Mouse (Mus musculus) small intestine, adult 2 months (tissue): ENCODE measurements around the gene Eno3. TPM values are rescaled to one million over a fixed set of nuclear protein-coding genes. Genes with fewer than 3 reads are reported as not detected.
A peak's percentile ranks its signal among the peaks of the same experiment; 100 is the strongest.

ENCODE experiments used
- H3K27ac ChIP-seq: fragments of 200-500 bp; 2 replicates; pipeline ENCODE4 v1.5.1; 2012; ENCODE audit warnings: low read depth, low read length, control low read depth, inconsistent platforms; ENCODE audit not compliant: insufficient read depth
- H3K27me3 ChIP-seq: fragments of 200-500 bp; 2 replicates; pipeline ENCODE4 v1.6.1; 2012; ENCODE audit warnings: mild to moderate bottlenecking, moderate library complexity, low read length, inconsistent platforms; ENCODE audit not compliant: control insufficient read depth, insufficient read depth
- H3K36me3 ChIP-seq: fragments of 200-500 bp; 2 replicates; pipeline ENCODE4 v1.6.1; 2012; ENCODE audit warnings: mild to moderate bottlenecking, low read length, control low read depth, inconsistent platforms; ENCODE audit not compliant: control insufficient read depth, insufficient read depth
- H3K4me1 ChIP-seq: fragments of 200-500 bp; 2 replicates; pipeline ENCODE4 v1.6.1; 2012; ENCODE audit warnings: low read length, inconsistent platforms, mixed read lengths; ENCODE audit not compliant: control insufficient read depth, insufficient read depth, insufficient read length
- H3K4me3 ChIP-seq: fragments of 200-500 bp; 2 replicates; pipeline ENCODE4 v1.5.1; 2012; ENCODE audit warnings: low read depth, mild to moderate bottlenecking, control low read depth, inconsistent platforms, low read length, moderate library complexity
- CTCF ChIP-seq: fragments of 200-500 bp; IDR thresholded peaks from 2 replicates; pipeline ENCODE4 v1.5.1; 2012; ENCODE audit warnings: low read depth, mild to moderate bottlenecking, control low read depth, inconsistent platforms, low read length, moderate library complexity, mixed read lengths; ENCODE audit not compliant: insufficient replicate concordance, insufficient read length; ENCODE audit errors: extremely low read depth
- POLR2A ChIP-seq: fragments of 200-500 bp; IDR thresholded peaks from 2 replicates; pipeline ENCODE4 v1.6.1; 2012; ENCODE audit warnings: low read depth, mild to moderate bottlenecking, control low read depth, inconsistent platforms, low read length, moderate library complexity
- WGBS: fragments of 180-500 bp; shearing (Covaris S2); methylation state at CpG from one replicate; pipeline ENCODE4 v1.1.7; 2018; 5-methylcytosine and 5-hydroxymethylcytosine counted together
- polyA plus RNA-seq: library from polyadenylated mRNA; depleted of rRNA; stranded (reverse); fragments of >200 nt; gene quantifications from 2 replicates; pipeline ENCODE4 v1.2.3, GENCODE M21; 2012

Eno3 gene
- polyA plus RNA-seq, 1 experiment: 12.7 TPM

DNA sequence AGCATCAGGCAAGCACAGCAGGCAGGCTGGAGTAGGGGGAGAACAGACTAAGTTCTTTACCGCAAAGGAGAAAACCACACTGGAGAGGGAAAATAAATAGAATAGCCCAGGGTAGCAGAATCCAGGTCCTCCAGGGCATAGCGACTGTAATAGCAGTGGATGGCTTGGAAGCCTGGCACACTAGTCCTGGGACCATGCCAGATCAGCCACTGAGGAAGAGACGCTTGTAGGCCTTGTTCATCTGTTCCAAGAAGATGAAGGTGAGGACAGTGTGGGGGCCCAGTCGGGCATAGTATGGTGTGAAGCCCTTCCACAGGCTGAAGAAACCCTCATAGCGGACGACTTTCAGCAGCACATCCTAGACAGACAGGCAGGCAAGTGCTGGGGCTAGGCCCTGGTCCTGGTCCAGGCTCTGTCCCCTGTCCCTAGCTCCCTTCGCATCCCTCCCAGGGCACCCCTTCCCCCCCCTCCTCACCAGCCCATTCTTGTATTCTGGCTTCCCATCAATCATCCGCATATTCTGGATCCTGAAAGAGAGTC is 12.4 kb upstream of the Eno3 start:
- Histone ChIP-seq H3K4me1 (peaks cover 14% of the 10 kb centered on the region; the same call in 1 of the 2 replicates), H3K36me3 (peaks cover 28% of the 10 kb centered on the region), H3K4me3 (no peak overlapping the region), H3K27me3 (no peaks in the 10 kb centered on the region), H3K27ac (no peak overlapping the region)
- TF ChIP-seq CTCF: no peak
- no peak for TF ChIP-seq POLR2A
- WGBS: 95% methylated on average over 8 of the region's 8 CpGs

DNA sequence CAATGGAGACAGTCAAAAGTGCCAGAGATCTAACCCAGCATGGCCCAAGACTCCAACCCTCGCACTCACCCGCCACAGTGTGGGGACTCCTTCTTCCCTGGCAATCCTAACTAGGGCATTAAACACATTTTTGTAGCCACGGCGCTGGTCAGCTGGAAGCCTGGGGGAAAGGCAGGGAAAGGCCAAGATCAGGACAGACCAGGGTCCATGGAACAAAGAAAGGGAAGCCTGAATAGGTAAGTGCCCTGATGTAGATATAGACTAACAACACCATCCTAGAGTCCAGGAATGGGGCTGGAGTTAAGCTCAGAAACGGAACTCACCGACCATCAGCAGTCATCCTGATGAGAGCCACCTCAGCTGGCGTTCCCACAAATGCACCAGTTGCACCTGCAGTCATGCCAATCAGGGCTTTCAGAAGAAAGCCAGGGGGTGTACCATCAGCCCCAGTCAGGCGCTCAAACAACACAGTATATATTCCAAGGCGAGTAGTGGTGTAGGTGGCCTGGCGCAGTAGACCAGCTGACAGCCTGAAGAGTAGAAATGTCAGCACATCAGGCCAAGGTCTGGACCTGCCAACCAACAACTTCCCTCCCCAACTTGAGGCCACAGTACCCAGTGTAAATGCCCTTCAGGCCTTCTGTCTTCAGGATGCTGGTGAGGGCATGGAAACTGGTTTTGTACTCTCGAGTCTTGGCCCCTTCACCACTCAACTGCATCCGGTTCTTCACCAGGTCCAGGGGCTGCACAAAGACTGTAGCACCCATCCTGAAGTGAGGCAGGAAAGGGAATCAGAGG is 11.3 kb upstream of the Eno3 start:
- peaks cover 19% of the 10 kb centered on the region; the same call in 1 of the 2 replicates for H3K4me1 ChIP-seq
- 76% methylated on average over 12 of the region's 12 CpGs for WGBS
- H3K27me3 ChIP-seq: no peaks in the 10 kb centered on the region
- TF ChIP-seq POLR2A: no peak
- TF ChIP-seq CTCF: no peak
- H3K36me3 ChIP-seq: peaks cover 38% of the 10 kb centered on the region
- H3K27ac ChIP-seq: no peak overlapping the region; the same call in 1 of the 2 replicates
- peak overlapping the region; percentile 77 for H3K4me3 ChIP-seq

DNA sequence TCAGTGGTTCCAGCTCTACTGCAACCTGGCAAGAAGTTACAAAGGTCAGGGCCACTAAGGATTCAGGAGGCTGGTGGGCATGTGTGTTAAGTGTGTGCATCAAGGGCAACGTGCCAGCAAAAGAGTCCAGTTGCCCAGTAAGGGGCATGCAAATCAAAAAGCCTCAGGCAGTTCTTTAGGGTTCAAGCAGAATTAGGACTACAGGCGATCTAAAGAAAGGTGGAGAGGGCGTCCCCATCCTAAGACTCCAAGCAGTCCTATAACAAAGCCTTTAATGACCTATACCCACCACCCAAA is 10.8 kb upstream of the Eno3 start:
- Histone ChIP-seq H3K27me3 (no peaks in the 10 kb centered on the region), H3K4me3 (peak overlapping the region; percentile 77), H3K4me1 (peaks cover 23% of the 10 kb centered on the region), H3K27ac (peak overlapping the region; percentile 73), H3K36me3 (peaks cover 43% of the 10 kb centered on the region)
- WGBS: 6% methylated on average over 3 of the region's 3 CpGs
- TF ChIP-seq CTCF (no peak), POLR2A (no peak)

DNA sequence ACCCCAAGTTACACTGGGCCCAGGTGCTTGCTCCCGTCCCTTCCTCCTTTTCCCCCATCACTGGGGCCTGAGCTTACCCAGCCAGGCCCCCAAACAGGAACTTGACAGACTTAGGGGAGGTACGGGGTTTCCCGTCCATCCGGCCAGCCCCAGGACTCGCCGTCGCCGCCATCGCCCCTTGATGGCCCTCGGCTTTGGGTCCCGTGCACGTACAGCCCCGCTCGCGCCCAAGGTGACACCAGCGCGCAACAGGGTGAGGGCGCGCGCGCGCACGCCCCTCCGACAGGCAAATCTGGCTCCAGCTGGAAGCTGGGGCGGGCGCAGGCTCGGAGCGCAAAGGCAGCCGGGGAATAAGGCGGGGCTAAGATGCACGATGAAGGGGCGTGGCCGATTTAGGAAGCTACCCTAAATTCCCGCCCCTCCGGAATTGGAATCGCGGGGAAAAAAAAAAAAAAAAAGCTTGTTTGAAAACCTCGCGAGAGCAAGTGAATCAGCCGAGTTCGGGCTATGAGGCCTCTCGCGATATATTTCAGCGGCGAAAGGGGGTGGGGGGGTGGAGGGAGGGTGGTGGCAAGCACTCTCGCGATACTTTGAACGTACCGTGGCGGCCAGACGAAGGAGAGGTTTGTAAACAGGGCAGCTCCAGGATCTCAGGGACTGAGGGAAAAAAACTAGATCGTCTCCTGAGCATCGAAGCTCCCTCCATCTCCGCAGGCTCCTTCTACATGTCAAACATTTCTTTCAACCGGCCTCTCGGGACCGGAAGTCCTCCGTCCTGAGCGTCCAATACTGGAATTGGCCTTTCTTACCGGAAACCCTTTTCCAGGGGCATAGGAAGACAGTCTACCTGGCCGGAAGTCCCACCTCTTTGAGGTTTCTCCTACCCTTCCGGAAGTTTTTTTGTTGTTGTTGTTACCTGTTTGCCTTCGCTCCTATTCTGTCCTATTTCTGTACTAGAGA is 10.0 kb upstream of the Eno3 start, which contains the start of the genes Rnf167 and Slc25a11:
TSS of gene Rnf167 (plus strand) at position 545 of the 960 bp plus-strand sequence.
TSS of gene Slc25a11 (minus strand) at position 789 of the 960 bp plus-strand sequence.
- Histone ChIP-seq H3K4me1 (peaks cover 23% of the 10 kb centered on the region), H3K27ac (peak within 1 kb of the TSS; percentile 95), H3K27me3 (no peaks in the 10 kb centered on the region), H3K36me3 (peaks cover 50% of the 10 kb centered on the region), H3K4me3 (peak within 1 kb of the TSS; percentile 95)
- under 1% methylated on average over 63 of the region's 63 CpGs for WGBS
- TF ChIP-seq POLR2A (peak; percentile 66), CTCF (no peak)

DNA sequence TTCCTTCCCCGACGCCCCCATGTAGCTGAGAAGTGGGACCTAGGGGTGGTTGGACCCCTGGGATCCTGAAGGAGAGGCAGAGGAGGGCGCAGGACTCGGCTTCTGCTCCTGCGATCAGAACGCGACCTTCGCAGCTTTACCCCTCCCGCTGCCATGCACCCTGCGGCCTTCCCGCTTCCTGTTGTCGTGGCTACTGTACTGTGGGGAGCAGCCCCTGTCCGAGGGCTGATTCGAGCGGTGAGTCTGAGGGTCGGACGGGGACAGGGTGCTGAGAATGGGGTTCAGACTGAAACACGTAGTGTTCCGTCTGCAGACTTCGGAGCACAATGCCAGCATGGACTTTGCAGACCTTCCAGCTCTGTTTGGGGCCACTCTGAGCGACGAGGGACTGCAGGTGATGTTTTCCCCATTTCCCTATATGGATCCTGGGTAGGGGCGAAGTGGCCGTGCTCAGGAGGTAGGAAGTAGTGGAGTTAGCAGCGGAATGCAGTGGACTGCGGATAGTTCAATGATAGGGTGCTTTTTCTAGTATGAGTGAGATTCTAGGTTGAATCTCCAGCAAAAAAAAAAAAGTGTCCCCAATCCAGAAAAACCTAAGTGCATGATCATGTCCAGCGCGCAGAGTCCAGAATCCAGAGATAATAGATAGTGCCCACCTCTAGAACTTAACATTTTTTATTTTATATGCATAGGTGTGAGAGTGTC is 9.1 kb upstream of the Eno3 start:
- H3K4me3 ChIP-seq: peak overlapping the region; percentile 95
- WGBS: 1% methylated on average over 28 of the region's 28 CpGs
- peak overlapping the region; percentile 95 for H3K27ac ChIP-seq
- H3K36me3 ChIP-seq: peaks cover 59% of the 10 kb centered on the region
- H3K4me1 ChIP-seq: peaks cover 23% of the 10 kb centered on the region
- TF ChIP-seq POLR2A (no peak), CTCF (no peak)
- no peaks in the 10 kb centered on the region for H3K27me3 ChIP-seq

DNA sequence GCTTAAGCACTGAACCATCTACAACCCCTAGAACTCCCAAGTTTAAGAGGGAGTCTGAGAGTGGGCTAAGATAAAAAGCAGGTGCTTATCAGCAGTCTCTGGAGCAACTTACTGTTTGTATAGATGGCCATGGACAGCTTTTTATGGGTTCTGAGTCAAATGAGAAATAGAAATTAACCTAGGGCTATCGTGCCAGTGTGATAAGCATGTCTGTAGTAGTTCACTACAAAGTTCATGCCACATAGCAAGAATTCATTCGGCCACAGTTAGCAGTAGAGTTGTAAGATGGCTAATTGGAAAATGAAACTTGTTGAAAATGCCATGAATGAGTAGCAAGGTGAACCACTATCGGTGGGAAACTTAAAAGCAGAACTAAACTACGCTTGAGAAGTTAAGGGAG is 8.5 kb upstream of the Eno3 start:
- H3K36me3 ChIP-seq: peaks cover 62% of the 10 kb centered on the region
- WGBS: 18% methylated on average over 4 of the region's 4 CpGs
- TF ChIP-seq POLR2A: no peak
- TF ChIP-seq CTCF: no peak

More for the DNA sequence above, 8.5 kb upstream of the Eno3 start:
- Histone ChIP-seq H3K4me1 (peaks cover 23% of the 10 kb centered on the region), H3K27me3 (no peaks in the 10 kb centered on the region), H3K4me3 (no peak overlapping the region), H3K27ac (peak overlapping the region; percentile 95)
